Mouse (Mus musculus) CH12.LX (cell line): ENCODE data around the gene Rbpjl. TPM values are rescaled to one million over a fixed set of nuclear protein-coding genes. Genes with fewer than 3 reads are reported as not detected.

Experiments
- DNase-seq: peaks from one replicate; pipeline ENCODE4 v3.0.0-alpha.2; 2013; ENCODE audit errors: extremely low read depth
- H3K27ac ChIP-seq: 2 replicates; pipeline ENCODE4 v1.5.1; 2012; ENCODE audit warnings: low read depth, mild to moderate bottlenecking, control low read depth, moderate library complexity; ENCODE audit not compliant: insufficient read depth
- H3K27me3 ChIP-seq: replicated peaks from 2 replicates; pipeline ENCODE3; 2012; ENCODE audit warnings: inconsistent platforms
- H3K36me3 ChIP-seq, 2 experiments: replicated peaks in 1 of 2; 2 replicates each; pipeline versions ENCODE3 to v1.6.1; 2012; ENCODE audit warnings: inconsistent platforms in 1 of 2, low read length in 1 of 2, mild to moderate bottlenecking in 1 of 2, mixed read lengths in 1 of 2, moderate library complexity in 1 of 2; ENCODE audit not compliant: control insufficient read depth in 1 of 2, insufficient read depth in 1 of 2
- H3K4me1 ChIP-seq, 2 experiments: 2 replicates each; pipeline ENCODE4 v1.6.1; 2012; ENCODE audit warnings: inconsistent platforms in 1 of 2, moderate library complexity in 1 of 2; ENCODE audit not compliant: insufficient read depth in 2 of 2, control insufficient read depth in 1 of 2
- H3K4me2 ChIP-seq: 2 replicates; pipeline ENCODE4 v1.6.1; 2012; ENCODE audit warnings: low read depth, mild to moderate bottlenecking, control low read depth; ENCODE audit not compliant: poor library complexity, insufficient read depth, severe bottlenecking
- H3K4me3 ChIP-seq, 3 experiments: fragments of 150-350 bp in 1 of 3; sonication (generic) in 1 of 3; replicated peaks in 1 of 3; 2 replicates each; pipeline versions ENCODE3 to v1.5.1; 2011 to 2012; ENCODE audit warnings: low read depth in 2 of 3, low read length in 2 of 3, mild to moderate bottlenecking in 2 of 3, moderate library complexity in 2 of 3, control low read depth in 1 of 3, improper control_type of control experiment in 1 of 3, inconsistent platforms in 1 of 3, mixed read lengths in 1 of 3; ENCODE audit not compliant: poor library complexity in 1 of 3
- H3K79me2 ChIP-seq: replicated peaks from 2 replicates; pipeline ENCODE4 v1.6.1; 2012; ENCODE audit warnings: mild to moderate bottlenecking, moderate library complexity; ENCODE audit not compliant: control insufficient read depth, poor library complexity, insufficient read depth, severe bottlenecking; ENCODE audit errors: extremely low read depth
- H3K9ac ChIP-seq: 2 replicates; pipeline ENCODE4 v1.6.1; 2012; ENCODE audit warnings: low read depth, mild to moderate bottlenecking, control low read depth, moderate library complexity; ENCODE audit not compliant: insufficient read depth
- H3K9me3 ChIP-seq: replicated peaks from 2 replicates; pipeline ENCODE3; 2012; ENCODE audit warnings: low read length, inconsistent platforms, mixed read lengths
- BHLHE40 ChIP-seq: IDR thresholded peaks from 2 replicates; pipeline ENCODE4 v1.6.1; 2011; ENCODE audit warnings: mild to moderate bottlenecking, low read depth, low read length, improper control_type of control experiment
- CTCF ChIP-seq, 2 experiments: IDR thresholded peaks in 1 of 2; conservative IDR thresholded peaks in 1 of 2; 2 replicates each; pipeline ENCODE4 v1.5.1; 2011 to 2012; ENCODE audit warnings: low read depth in 2 of 2, low read length in 2 of 2, improper control_type of control experiment in 1 of 2, inconsistent platforms in 1 of 2, mild to moderate bottlenecking in 1 of 2, moderate library complexity in 1 of 2
- JUN ChIP-seq: IDR thresholded peaks from 2 replicates; pipeline ENCODE4 v1.6.1; 2011; ENCODE audit warnings: low read depth, mild to moderate bottlenecking, low read length, improper control_type of control experiment, moderate library complexity; ENCODE audit not compliant: insufficient read depth
- KAT2A ChIP-seq: IDR thresholded peaks from 2 replicates; pipeline ENCODE4 v1.6.1; 2012; ENCODE audit warnings: low read length, improper control_type of control experiment, inconsistent platforms; ENCODE audit not compliant: insufficient replicate concordance
- MAFK ChIP-seq: IDR thresholded peaks from 2 replicates; pipeline ENCODE4 v1.6.1; 2011; ENCODE audit warnings: low read length, improper control_type of control experiment; ENCODE audit not compliant: insufficient replicate concordance
- MAX ChIP-seq: IDR thresholded peaks from 2 replicates; pipeline ENCODE4 v1.6.1; 2011; ENCODE audit warnings: low read length, improper control_type of control experiment
- RAD21 ChIP-seq: IDR thresholded peaks from 2 replicates; pipeline ENCODE4 v1.6.1; 2011; ENCODE audit warnings: low read depth, mild to moderate bottlenecking, low read length, improper control_type of control experiment, moderate library complexity
- TBP ChIP-seq: conservative IDR thresholded peaks from 2 replicates; pipeline ENCODE4 v1.6.1; 2011; ENCODE audit warnings: low read depth, low read length, improper control_type of control experiment
- TCF12 ChIP-seq: IDR thresholded peaks from 2 replicates; pipeline ENCODE4 v1.6.1; 2014; ENCODE audit warnings: low read depth, mild to moderate bottlenecking, inconsistent platforms, low read length, improper control_type of control experiment
- USF2 ChIP-seq: conservative IDR thresholded peaks from 2 replicates; pipeline ENCODE4 v1.6.1; 2011; ENCODE audit warnings: low read depth, low read length, improper control_type of control experiment
- ZC3H11A ChIP-seq: IDR thresholded peaks from 2 replicates; pipeline ENCODE4 v1.6.1; 2012; ENCODE audit warnings: low read depth, mild to moderate bottlenecking, inconsistent platforms, low read length, improper control_type of control experiment
- ZKSCAN1 ChIP-seq: IDR thresholded peaks from 2 replicates; pipeline ENCODE4 v1.6.1; 2012; ENCODE audit warnings: low read depth, inconsistent platforms, low read length, improper control_type of control experiment, borderline replicate concordance
- ZNF384 ChIP-seq: IDR thresholded peaks from 2 replicates; pipeline ENCODE4 v1.6.1; 2012; ENCODE audit warnings: low read depth, low read length, improper control_type of control experiment, inconsistent platforms
- dilution Hi-C: fragments of 300-500 bp; cut with MboI; formaldehyde crosslinking; loops from 2 replicates; pipeline ENCODE4 v1.14.3; 2020; ENCODE audit warnings: low sequenced_read_pairs; ENCODE audit not compliant: extremely low pct_unique_long_range_greater_than_20kb, extremely low pct_ligation_motif_present
- in situ Hi-C: fragments of 300-500 bp; cut with MboI; formaldehyde crosslinking; loops from 3 replicates; pipeline ENCODE4 v1.14.3; 2019; ENCODE audit warnings: low sequenced_read_pairs, low pct_ligation_motif_present, low pct_unique_long_range_greater_than_20kb, mixed read lengths
- polyA plus RNA-seq: library from polyadenylated mRNA; unstranded; fragments of >175 nt; gene quantifications from 2 replicates; pipeline ENCODE4 v1.2.1, GENCODE M21; 2012; ENCODE audit warnings: low read depth; ENCODE audit not compliant: insufficient read length
- total RNA-seq, 2 experiments: library from RNA; depleted of rRNA; stranded (reverse); fragments of 300-350 nt in 1 of 2; fragments of >200 nt in 1 of 2; gene quantifications; 2 replicates each; pipeline ENCODE4 v1.2.3; 2012 to 2014

Gene Rbpjl
- total and polyA plus RNA-seq, 3 experiments, result 0.08 TPM; not detected in 2

- Histone ChIP-seq H3K36me3 (no peaks in the 10 kb centered on the region), H3K9ac (no peak overlapping the region), H3K4me2 (no peak overlapping the region), H3K4me3 (no peak overlapping the region), H3K27ac (no peak overlapping the region), H3K4me1 (peaks cover 7 to 16% of the 10 kb centered on the region in 2 experiments), H3K9me3 (peaks cover 12% of the 10 kb centered on the region), H3K79me2 (no peaks in the 10 kb centered on the region), H3K27me3 (peaks cover 41% of the 10 kb centered on the region)
- no peak for DNase-seq
- in situ Hi-C loops (no loop called here), dilution Hi-C loops (no loop called here)
- TF ChIP-seq ZNF384 (no peak), ZC3H11A (no peak), TBP (no peak)
These were observed 50.3 kb downstream of the Rbpjl start for GRCm38 (mm10) chr2:164453047-164453757.

- Histone ChIP-seq H3K4me2 (no peak overlapping the region), H3K27me3 (peaks cover 35% of the 10 kb centered on the region), H3K27ac (no peak overlapping the region), H3K9me3 (peaks cover 14% of the 10 kb centered on the region), H3K4me1 (peaks cover 7 to 21% of the 10 kb centered on the region in 2 experiments), H3K9ac (no peak overlapping the region), H3K36me3 (peaks cover 3 to 5% of the 10 kb centered on the region in 2 experiments), H3K4me3 (no peak overlapping the region), H3K79me2 (no peaks in the 10 kb centered on the region)
- dilution Hi-C loops, result no loop called here
- DNase-seq, result no peak
- TF ChIP-seq MAX, result no peak
- TF ChIP-seq TCF12, result no peak
- no peak for TF ChIP-seq ZKSCAN1
- TF ChIP-seq ZNF384, result no peak
- TF ChIP-seq USF2, result no peak
- no peak for TF ChIP-seq CTCF (conservative IDR thresholded peaks at IDR 0.05 in 1 of 2, IDR thresholded peaks at IDR 0.05 in 1 of 2; ENCODE audit: low read depth in 2 of 2, low read length in 2 of 2)
- no peak for TF ChIP-seq RAD21
- TF ChIP-seq MAFK, result no peak
- TF ChIP-seq BHLHE40, result no peak
- no peak for TF ChIP-seq KAT2A
- TF ChIP-seq JUN, result no peak
- in situ Hi-C loops, result no loop called here
These were observed 51.1 kb downstream of the Rbpjl start for GRCm38 (mm10) chr2:164453887-164454500.
